In genomic region chr13:57937463-57938229, GRCm38 (mm10) we compare ENCODE assay signal across 15 mouse cellular contexts. TPM values are rescaled to one million over a fixed set of nuclear protein-coding genes. Genes with fewer than 3 reads are reported as not detected.
DNase-seq lines count a peak whose midpoint lies in the region; ATAC-seq lines count a peak whose summit lies in the region.
"Had no signal": no experiment of that assay in that cellular context is flagged by ENCODE, and none has a peak within 500 bp of the region (broad histone marks: within the 10 kb centered on the region; RNA-seq: fewer than 3 reads in every experiment).

No protein-coding gene starts in this region.

- ATAC-seq in forebrain, embryonic 16.5 days, result peak; percentile 84
- ATAC-seq: hindbrain, embryonic 16.5 days had no signal

- no peaks in the 10 kb centered on the region for H3K36me3 ChIP-seq in forebrain, embryonic 16.5 days (ENCODE audit: control insufficient read depth, insufficient read depth)
- H3K36me3 ChIP-seq: limb, embryonic 15.5 days had no signal

- peaks cover 5% of the 10 kb centered on the region; the same call in 1 of the 2 replicates for H3K9me3 ChIP-seq in forebrain, embryonic 16.5 days (ENCODE audit: control insufficient read depth, low read length)
- H3K9me3 ChIP-seq: limb, embryonic 15.5 days had no signal

- peaks cover 18% of the 10 kb centered on the region for H3K4me1 ChIP-seq in forebrain, embryonic 16.5 days (replicated peaks; ENCODE audit: control insufficient read depth, insufficient read depth, low read length)
- H3K4me1 ChIP-seq: limb, embryonic 15.5 days had no signal

- peak overlapping the region; percentile 81 for H3K27ac ChIP-seq in forebrain, embryonic 16.5 days (ENCODE audit: low read length)
- H3K27ac ChIP-seq: limb, embryonic 15.5 days; stomach, postnatal 0 days had no signal

- no peak overlapping the region for H3K4me2 ChIP-seq in forebrain, embryonic 16.5 days (ENCODE audit: low read length)
- H3K4me2 ChIP-seq: limb, embryonic 15.5 days; lung, embryonic 14.5 days had no signal

- no peak overlapping the region for H3K4me3 ChIP-seq in forebrain, embryonic 16.5 days (replicated peaks; ENCODE audit: low read length)
- H3K4me3 ChIP-seq: limb, embryonic 15.5 days had no signal

- no peaks in the 10 kb centered on the region for H3K27me3 ChIP-seq in forebrain, embryonic 16.5 days (replicated peaks; ENCODE audit: control insufficient read depth, insufficient read depth, low read length)
- H3K27me3 ChIP-seq: limb, embryonic 15.5 days had no signal

- peak; percentile 31 for DNase-seq in left cerebral cortex, adult 11 months (ENCODE audit: low spot score)
- DNase-seq in left cerebral cortex, postnatal 4 days, result no peak
- DNase-seq in left cerebral cortex, postnatal 36 days (ENCODE audit: low spot score in 2 of 2), result peak; percentile 53 to 54
- peak; percentile 30 for DNase-seq in right cerebral cortex, postnatal 4 days
- no peak for DNase-seq in kidney, adult 11 months
- no peak for DNase-seq in cerebellum, adult 9-10 months
- DNase-seq: adrenal gland, postnatal 25 days; heart, adult 18-20 months; lung, embryonic 14.5 days had no signal

- WGBS in forebrain, embryonic 16.5 days, result 58% methylated on average over 4 of the region's 4 CpGs

- intact Hi-C loops in left cerebral cortex, postnatal 4 days (cut with DNase I), result no loop called here
- intact Hi-C loops in left cerebral cortex, postnatal 36 days (cut with DNase I), result no loop called here

- H3K9ac ChIP-seq in forebrain, embryonic 16.5 days (replicated peaks; ENCODE audit: low read depth, low read length), result no peak overlapping the region
- H3K9ac ChIP-seq: limb, embryonic 15.5 days; lung, embryonic 14.5 days had no signal

RNA-seq across cellular contexts. Expression of gene Spock1, which starts 29.5 kb away (rescaled TPM):
- total RNA-seq in left cerebral cortex, postnatal 4 days (2021), result 100 to 1,000 TPM; 197 to 198 TPM
- polyA plus RNA-seq in forebrain, embryonic 16.5 days (2015; fragmentation: Nextera tagmentation; extraction: Ambion mirVana), result 44.2 and 48.1 TPM in 2 replicates
- total RNA-seq in left cerebral cortex, postnatal 36 days (2021), result 100 to 1,000 TPM; 269 to 303 TPM
- total RNA-seq: megakaryocyte progenitor cell, adult 5-6 weeks had no signal
- polyA plus RNA-seq: lung, embryonic 14.5 days; spleen, adult 2 months had no signal

Comparison
In these comparisons a context has a peak if more than half of its experiments do, and no peak if none do; other contexts are left out.
1. DNase-seq: peak in left cerebral cortex, adult 11 months (single experiment), left cerebral cortex, postnatal 36 days (2 of 2) and right cerebral cortex, postnatal 4 days (single experiment); none in left cerebral cortex, postnatal 4 days (single experiment), kidney, adult 11 months (single experiment) and cerebellum, adult 9-10 months (single experiment).